Mouse (Mus musculus): ENCODE data around the gene Pde10a. TPM values are rescaled to one million over a fixed set of nuclear protein-coding genes. Genes with fewer than 3 reads are reported as not detected.

The Pde10a gene
- polyA plus RNA-seq (2012): 0.49 and 1.5 TPM in 2 replicates

DNA sequence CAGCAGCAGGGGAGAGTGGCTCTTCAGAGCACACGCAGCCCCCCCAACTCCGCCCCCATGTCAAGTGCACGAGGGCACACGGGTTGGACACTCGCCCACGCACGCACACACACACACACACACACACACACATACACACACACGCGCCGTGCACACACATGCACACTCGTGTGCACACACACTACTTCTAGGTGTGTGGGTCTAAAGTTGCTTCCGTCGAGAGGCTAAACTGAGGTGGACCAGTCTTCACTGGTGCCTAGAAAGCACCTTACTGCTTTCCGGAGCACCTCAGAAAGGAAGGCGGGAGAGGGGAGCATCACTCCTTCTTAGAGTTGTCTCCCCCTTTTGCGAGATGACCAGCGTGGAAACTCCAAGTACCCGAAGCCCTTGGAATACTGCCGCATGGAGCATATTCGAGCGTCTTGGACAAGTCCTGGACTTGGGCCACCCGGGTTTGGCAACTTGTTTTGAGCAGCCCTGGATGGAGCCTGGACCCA is at the start of gene Pde10a:
Pde10a (plus strand) TSS at position 148 of the 497 bp plus-strand sequence.

DNA sequence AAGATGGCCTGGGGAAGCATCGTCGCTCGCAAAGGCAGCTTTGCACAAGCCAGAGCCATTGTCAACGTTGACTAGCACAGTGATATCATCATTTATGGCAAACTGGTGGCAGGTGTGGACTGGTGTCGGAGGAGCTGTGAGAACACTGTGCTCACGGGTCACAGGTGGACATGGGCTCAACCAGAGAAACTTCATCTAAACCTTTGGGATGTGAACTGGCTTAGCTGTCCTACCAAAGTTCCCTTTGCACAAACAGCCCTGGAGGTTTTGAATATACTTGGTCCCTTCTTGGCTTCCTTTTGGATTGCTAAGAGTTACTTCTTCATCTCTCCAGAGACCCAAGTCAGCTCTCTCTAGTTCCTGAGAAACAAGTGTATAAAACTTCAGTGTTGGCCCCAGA is 41.7 kb downstream of the Pde10a start, which contains the start of gene Gm17087:
Gm17087 (minus strand) TSS at position 101 of the 400 bp plus-strand sequence.

DNA sequence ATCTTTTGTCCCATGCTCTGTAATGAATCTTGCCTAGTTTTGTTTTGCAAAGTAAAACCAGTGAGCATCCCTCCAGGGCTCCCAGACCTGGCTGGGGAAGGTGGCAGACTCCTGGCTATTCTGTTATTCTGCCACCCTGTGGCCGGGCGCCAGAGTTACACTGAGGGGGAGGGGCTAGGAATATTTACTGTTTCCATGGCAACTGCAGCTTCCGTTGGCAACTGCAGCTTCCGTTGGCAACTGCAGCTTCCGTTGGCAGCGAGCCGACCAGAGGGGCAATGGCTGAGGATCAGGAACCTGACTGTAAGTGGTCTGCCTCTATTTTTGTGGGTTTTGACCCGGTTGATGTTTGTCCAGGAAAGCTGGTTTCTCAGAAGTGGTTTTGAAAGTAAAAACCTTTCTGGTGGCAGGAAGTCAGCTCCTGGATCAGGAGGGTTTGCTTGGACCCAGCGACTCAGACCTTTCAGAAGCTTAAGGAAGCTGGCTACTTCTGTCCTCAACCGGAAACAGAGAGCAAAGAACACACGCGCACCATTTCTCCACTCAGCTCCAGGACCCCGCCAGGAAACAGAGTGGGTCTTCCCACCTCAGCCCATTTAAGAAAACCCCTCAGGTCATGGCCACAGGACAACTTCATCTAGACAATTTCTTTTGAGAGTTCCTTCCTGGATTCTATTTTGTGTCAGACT is 463.1 kb downstream of the Pde10a start, which contains the start of gene 1700010I14Rik:
1700010I14Rik (plus strand) TSS at position 215 of the 689 bp plus-strand sequence.

Other genes starting within 250 kb of the Pde10a start
- gene Mpc1, start 242.5 kb upstream of the Pde10a start, polyA plus RNA-seq (2012): 36.6 and 39.4 TPM in 2 replicates
- 79.9 and 89.3 TPM in 2 replicates for gene Sft2d1, start 214.3 kb upstream of the Pde10a start, polyA plus RNA-seq (2012)
- 0.22 and 0.80 TPM in 2 replicates for gene Prr18, start 187.9 kb upstream of the Pde10a start, polyA plus RNA-seq (2012)
- 0.11 TPM in 1 of 2 replicates, not detected in the other for gene T2, start 169.4 kb upstream of the Pde10a start, polyA plus RNA-seq (2012)
- gene T, start 90.9 kb upstream of the Pde10a start, polyA plus RNA-seq (2012): 0.15 TPM in 1 of 2 replicates, not detected in the other
- not detected in 2 replicates for gene Gm17087, start 41.6 kb downstream of the Pde10a start, polyA plus RNA-seq (2012)